Mouse (Mus musculus) midbrain, embryonic 13.5 days (tissue): ENCODE results near the gene Fam92b. TPM values are rescaled to one million over a fixed set of nuclear protein-coding genes. Genes with fewer than 3 reads are reported as not detected.
A peak's percentile ranks its signal among the peaks of the same experiment; 100 is the strongest.

Experiments used
- ATAC-seq: fragments of 200-750 bp; cut with Nextera tagmentation; 2 replicates; pipeline ENCODE4 v1.8.0; 2017; ENCODE audit warnings: mild to moderate bottlenecking, moderate TSS enrichment, moderate library complexity
- H3K27ac ChIP-seq: fragments of 300-500 bp; sonication (generic); 2 replicates; pipeline ENCODE4 v1.5.1; 2015; ENCODE audit warnings: inconsistent platforms, mild to moderate bottlenecking, moderate library complexity
- H3K27me3 ChIP-seq: fragments of 300-500 bp; sonication (generic); 2 replicates; pipeline ENCODE4 v1.6.1; 2015; ENCODE audit warnings: mild to moderate bottlenecking, inconsistent platforms
- H3K36me3 ChIP-seq: fragments of 300-500 bp; sonication (generic); 2 replicates; pipeline ENCODE4 v1.6.1; 2015; ENCODE audit warnings: mild to moderate bottlenecking, inconsistent platforms
- H3K4me1 ChIP-seq: fragments of 300-500 bp; sonication (generic); replicated peaks from 2 replicates; pipeline ENCODE4 v1.6.1; 2015; ENCODE audit warnings: inconsistent platforms
- H3K4me2 ChIP-seq: fragments of 300-500 bp; sonication (generic); replicated peaks from 2 replicates; pipeline ENCODE4 v1.6.1; 2015; ENCODE audit warnings: moderate library complexity, mild to moderate bottlenecking, inconsistent platforms
- H3K4me3 ChIP-seq: fragments of 300-500 bp; sonication (generic); replicated peaks from 2 replicates; pipeline ENCODE4 v1.5.1; 2015; ENCODE audit warnings: mild to moderate bottlenecking, inconsistent platforms
- H3K9ac ChIP-seq: fragments of 300-500 bp; sonication (generic); replicated peaks from 2 replicates; pipeline ENCODE4 v1.6.1; 2015; ENCODE audit warnings: mild to moderate bottlenecking, inconsistent platforms
- H3K9me3 ChIP-seq: fragments of 300-500 bp; sonication (generic); 2 replicates; pipeline ENCODE4 v1.6.1; 2016; ENCODE audit warnings: mild to moderate bottlenecking, inconsistent platforms
- WGBS: fragments of 180-500 bp; shearing (Covaris S2); methylation state at CpG from one replicate; pipeline ENCODE4 v1.1.7; 2015; 5-methylcytosine and 5-hydroxymethylcytosine counted together
- polyA plus RNA-seq: library from polyadenylated mRNA; unstranded; fragments of >200 nt; fragmentation: Nextera tagmentation; extraction: Ambion mirVana; gene quantifications from 2 replicates; pipeline ENCODE4 v1.2.1, GENCODE M21; 2015

Gene Fam92b
- polyA plus RNA-seq, 1 experiment from 2014 or later: 2.3 TPM

- H3K36me3 ChIP-seq: no peaks in the 10 kb centered on the region
- H3K9ac ChIP-seq: no peak overlapping the region
- no peaks in the 10 kb centered on the region for H3K9me3 ChIP-seq
- no peak overlapping the region; the same call in 1 of the 2 replicates for H3K27ac ChIP-seq
- 65% methylated on average over 8 of the region's 8 CpGs for WGBS
- peaks cover 3% of the 10 kb centered on the region; the same call in 1 of the 2 replicates for H3K27me3 ChIP-seq
- peaks cover 44% of the 10 kb centered on the region for H3K4me1 ChIP-seq
- no peak overlapping the region for H3K4me3 ChIP-seq
- no peak overlapping the region for H3K4me2 ChIP-seq
- no peak for ATAC-seq
Observed at GRCm38 (mm10) chr8:120186454-120186853, 9.2 kb upstream of the Fam92b start.

- Histone ChIP-seq H3K4me3 (no peak overlapping the region), H3K36me3 (no peaks in the 10 kb centered on the region), H3K27ac (peak overlapping the region; percentile 79), H3K9me3 (no peaks in the 10 kb centered on the region), H3K4me2 (peak overlapping the region; percentile 30), H3K9ac (peak overlapping the region; percentile 32; the same call in 1 of the 2 replicates), H3K27me3 (peaks cover 3% of the 10 kb centered on the region; the same call in 1 of the 2 replicates), H3K4me1 (peaks cover 39% of the 10 kb centered on the region)
- ATAC-seq: peak; percentile 71
- whole genome bisulfite sequencing: 25% methylated on average over 17 of the region's 17 CpGs
Observed at GRCm38 (mm10) chr8:120184850-120185792, 7.9 kb upstream of the Fam92b start.

GRCm38 (mm10) chr8:120184366-120184765, 7.1 kb upstream of the Fam92b start:
- peaks cover 3% of the 10 kb centered on the region; the same call in 1 of the 2 replicates for H3K27me3 ChIP-seq
- H3K9me3 ChIP-seq: no peaks in the 10 kb centered on the region
- H3K27ac ChIP-seq: peak overlapping the region; percentile 79; the same call in 1 of the 2 replicates
- no peaks in the 10 kb centered on the region for H3K36me3 ChIP-seq
- H3K4me3 ChIP-seq: no peak overlapping the region
- no peak overlapping the region for H3K4me2 ChIP-seq
- no peak for ATAC-seq
- WGBS: 39% methylated on average over 9 of the region's 9 CpGs
- no peak overlapping the region for H3K9ac ChIP-seq
- peaks cover 41% of the 10 kb centered on the region for H3K4me1 ChIP-seq

GRCm38 (mm10) chr8:120181861-120182414, 4.7 kb upstream of the Fam92b start:
- 74% methylated on average over 4 of the region's 4 CpGs for WGBS
- no peak for ATAC-seq
- H3K4me1 ChIP-seq: peaks cover 60% of the 10 kb centered on the region

GRCm38 (mm10) chr8:120181274-120181673, 4.0 kb upstream of the Fam92b start:
- 91% methylated on average over 5 of the region's 5 CpGs for WGBS
- H3K4me3 ChIP-seq: no peak overlapping the region
- H3K27me3 ChIP-seq: peaks cover 7% of the 10 kb centered on the region; the same call in 1 of the 2 replicates
- no peak for ATAC-seq
- H3K36me3 ChIP-seq: no peaks in the 10 kb centered on the region
- H3K4me1 ChIP-seq: peaks cover 60% of the 10 kb centered on the region
- no peak overlapping the region for H3K4me2 ChIP-seq
- no peaks in the 10 kb centered on the region for H3K9me3 ChIP-seq
- H3K27ac ChIP-seq: no peak overlapping the region
- H3K9ac ChIP-seq: no peak overlapping the region

More at GRCm38 (mm10) chr8:120181861-120182414, 4.7 kb upstream of the Fam92b start:
- H3K36me3 ChIP-seq: no peaks in the 10 kb centered on the region
- H3K4me2 ChIP-seq: no peak overlapping the region
- H3K9ac ChIP-seq: no peak overlapping the region
- no peak overlapping the region for H3K27ac ChIP-seq
- H3K27me3 ChIP-seq: peaks cover 7% of the 10 kb centered on the region; the same call in 1 of the 2 replicates
- H3K4me3 ChIP-seq: no peak overlapping the region
- H3K9me3 ChIP-seq: no peaks in the 10 kb centered on the region

- peaks cover 12% of the 10 kb centered on the region; the same call in 1 of the 2 replicates for H3K27me3 ChIP-seq
- H3K4me2 ChIP-seq: no peak overlapping the region
- H3K27ac ChIP-seq: no peak overlapping the region
- H3K9ac ChIP-seq: no peak overlapping the region
- no peak for ATAC-seq
- no peak overlapping the region for H3K4me3 ChIP-seq
- 41% methylated on average over 7 of the region's 7 CpGs for WGBS
- H3K9me3 ChIP-seq: no peaks in the 10 kb centered on the region
- peaks cover 57% of the 10 kb centered on the region for H3K4me1 ChIP-seq
- H3K36me3 ChIP-seq: no peaks in the 10 kb centered on the region
Observed at GRCm38 (mm10) chr8:120180445-120180970, 3.2 kb upstream of the Fam92b start.

- 1% methylated on average over 10 of the region's 10 CpGs for WGBS
- ATAC-seq: peak; percentile 59
- H3K9ac ChIP-seq: no peak overlapping the region
- no peak overlapping the region for H3K4me3 ChIP-seq
- peak overlapping the region; percentile 31; the same call in 1 of the 2 replicates for H3K4me2 ChIP-seq
- no peaks in the 10 kb centered on the region for H3K9me3 ChIP-seq
- no peaks in the 10 kb centered on the region for H3K36me3 ChIP-seq
- peak overlapping the region; percentile 40 for H3K27ac ChIP-seq
- H3K27me3 ChIP-seq: peaks cover 26% of the 10 kb centered on the region
- H3K4me1 ChIP-seq: peaks cover 46% of the 10 kb centered on the region
Observed at GRCm38 (mm10) chr8:120179027-120179431, 1.8 kb upstream of the Fam92b start.

- Histone ChIP-seq H3K4me3 (no peak overlapping the region), H3K27me3 (peaks cover 30% of the 10 kb centered on the region), H3K27ac (peak overlapping the region; percentile 93), H3K36me3 (no peaks in the 10 kb centered on the region), H3K4me2 (peak overlapping the region; percentile 55), H3K9me3 (no peaks in the 10 kb centered on the region), H3K9ac (peak overlapping the region; percentile 58), H3K4me1 (peaks cover 46% of the 10 kb centered on the region)
- no peak for ATAC-seq
- WGBS: 5% methylated on average over 10 of the region's 10 CpGs
Observed at GRCm38 (mm10) chr8:120178124-120178514, 853 bp upstream of the Fam92b start.

GRCm38 (mm10) chr8:120176605-120177004, 661 bp downstream of the Fam92b start:
- peak; percentile 24 for ATAC-seq
- H3K27ac ChIP-seq: peak overlapping the region; percentile 93
- WGBS: 6% methylated on average over 4 of the region's 4 CpGs
- H3K27me3 ChIP-seq: peaks cover 30% of the 10 kb centered on the region
- no peaks in the 10 kb centered on the region for H3K9me3 ChIP-seq
- no peak overlapping the region for H3K4me3 ChIP-seq
- H3K4me2 ChIP-seq: peak overlapping the region; percentile 55
- peaks cover 46% of the 10 kb centered on the region for H3K4me1 ChIP-seq
- H3K36me3 ChIP-seq: no peaks in the 10 kb centered on the region
- peak overlapping the region; percentile 44; the same call in 1 of the 2 replicates for H3K9ac ChIP-seq

GRCm38 (mm10) chr8:120174606-120175005, 2.7 kb downstream of the Fam92b start:
- WGBS: 53% methylated on average over 18 of the region's 18 CpGs
- Histone ChIP-seq H3K27ac (no peak overlapping the region), H3K4me2 (no peak overlapping the region), H3K9me3 (no peaks in the 10 kb centered on the region), H3K9ac (no peak overlapping the region), H3K4me3 (no peak overlapping the region), H3K27me3 (peaks cover 34% of the 10 kb centered on the region), H3K36me3 (no peaks in the 10 kb centered on the region), H3K4me1 (peaks cover 39% of the 10 kb centered on the region)
- ATAC-seq: no peak

- H3K27me3 ChIP-seq: peaks cover 31% of the 10 kb centered on the region
- WGBS: 93% methylated on average over 1 of the region's 1 CpGs
- no peak for ATAC-seq
Observed at GRCm38 (mm10) chr8:120173195-120173594, 4.1 kb downstream of the Fam92b start.

GRCm38 (mm10) chr8:120169119-120169518, 8.1 kb downstream of the Fam92b start:
- 39% methylated on average over 8 of the region's 8 CpGs for WGBS
- Histone ChIP-seq H3K4me3 (no peak overlapping the region), H3K27me3 (peaks cover 12% of the 10 kb centered on the region)

More at GRCm38 (mm10) chr8:120173195-120173594, 4.1 kb downstream of the Fam92b start:
- no peak overlapping the region for H3K27ac ChIP-seq
- no peak overlapping the region for H3K9ac ChIP-seq
- no peak overlapping the region for H3K4me2 ChIP-seq
- H3K4me3 ChIP-seq: no peak overlapping the region
- no peaks in the 10 kb centered on the region for H3K9me3 ChIP-seq
- no peaks in the 10 kb centered on the region for H3K36me3 ChIP-seq
- H3K4me1 ChIP-seq: peaks cover 33% of the 10 kb centered on the region

More at GRCm38 (mm10) chr8:120169119-120169518, 8.1 kb downstream of the Fam92b start:
- H3K36me3 ChIP-seq: no peaks in the 10 kb centered on the region
- ATAC-seq: no peak
- no peaks in the 10 kb centered on the region for H3K9me3 ChIP-seq
- H3K4me2 ChIP-seq: no peak overlapping the region
- H3K27ac ChIP-seq: no peak overlapping the region
- peaks cover 16% of the 10 kb centered on the region for H3K4me1 ChIP-seq
- no peak overlapping the region for H3K9ac ChIP-seq
